Mouse (Mus musculus): ENCODE data around the gene Zfp958.

DNA sequence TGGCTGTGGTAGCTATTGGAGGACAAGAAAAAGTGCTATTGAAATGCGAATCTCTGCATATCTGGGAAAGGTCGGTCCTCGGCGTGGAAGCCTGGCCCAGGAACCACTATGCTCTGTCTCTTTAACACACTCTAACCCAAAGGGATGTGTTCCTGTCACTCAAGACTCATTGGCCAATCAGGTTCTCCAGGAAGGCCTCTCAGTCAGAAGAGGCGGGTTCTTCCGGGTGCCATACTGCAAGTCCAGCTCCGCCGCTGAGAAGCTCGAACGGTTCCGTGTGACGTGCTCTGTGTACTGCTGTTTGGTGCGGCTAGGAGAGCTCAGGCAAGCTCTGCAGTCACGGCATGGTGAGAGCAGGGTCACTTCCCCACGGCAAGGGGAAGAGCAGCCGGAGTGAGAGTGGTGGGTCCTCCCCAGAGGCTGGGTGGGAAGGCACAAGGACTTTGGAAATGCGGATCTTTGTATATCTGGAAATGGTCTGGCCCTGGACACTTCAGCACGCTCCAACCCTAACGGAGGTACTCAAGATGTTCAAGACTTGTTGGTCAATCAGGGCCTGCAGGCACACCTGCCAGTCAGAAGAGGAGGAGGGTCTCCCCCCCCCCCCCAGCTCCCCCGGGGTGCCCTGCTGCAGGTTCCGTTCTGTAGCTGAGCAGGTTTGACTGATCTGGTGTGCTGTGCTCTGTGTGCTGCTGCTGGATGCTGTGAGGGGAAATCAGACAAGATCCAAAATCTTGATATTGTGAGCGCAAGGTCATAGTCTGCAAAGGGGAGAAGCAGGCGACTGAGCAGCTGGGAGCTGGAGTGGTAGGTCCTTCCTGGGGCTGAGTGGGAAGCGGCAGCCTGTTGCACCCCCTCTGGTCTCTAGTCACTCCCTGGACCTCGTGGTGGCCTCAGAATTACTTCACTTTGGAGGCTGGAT, at the start of gene Zfp958:
- TF ChIP-seq TAL1 (IDR thresholded peaks at IDR 0.05; ENCODE audit: low read length) (no peak), GATA1 (IDR thresholded peaks at IDR 0.05; ENCODE audit: low read length) (no peak)

All from erythroblast, embryonic 14.5 days (primary cell).